Mouse (Mus musculus): ENCODE data around the gene G6pc3. TPM values are rescaled to one million over a fixed set of nuclear protein-coding genes. Genes with fewer than 3 reads are reported as not detected.

G6pc3 gene
- 52.2 and 57.6 TPM in 2 replicates for polyA plus RNA-seq (2012; rRNA removed)

DNA sequence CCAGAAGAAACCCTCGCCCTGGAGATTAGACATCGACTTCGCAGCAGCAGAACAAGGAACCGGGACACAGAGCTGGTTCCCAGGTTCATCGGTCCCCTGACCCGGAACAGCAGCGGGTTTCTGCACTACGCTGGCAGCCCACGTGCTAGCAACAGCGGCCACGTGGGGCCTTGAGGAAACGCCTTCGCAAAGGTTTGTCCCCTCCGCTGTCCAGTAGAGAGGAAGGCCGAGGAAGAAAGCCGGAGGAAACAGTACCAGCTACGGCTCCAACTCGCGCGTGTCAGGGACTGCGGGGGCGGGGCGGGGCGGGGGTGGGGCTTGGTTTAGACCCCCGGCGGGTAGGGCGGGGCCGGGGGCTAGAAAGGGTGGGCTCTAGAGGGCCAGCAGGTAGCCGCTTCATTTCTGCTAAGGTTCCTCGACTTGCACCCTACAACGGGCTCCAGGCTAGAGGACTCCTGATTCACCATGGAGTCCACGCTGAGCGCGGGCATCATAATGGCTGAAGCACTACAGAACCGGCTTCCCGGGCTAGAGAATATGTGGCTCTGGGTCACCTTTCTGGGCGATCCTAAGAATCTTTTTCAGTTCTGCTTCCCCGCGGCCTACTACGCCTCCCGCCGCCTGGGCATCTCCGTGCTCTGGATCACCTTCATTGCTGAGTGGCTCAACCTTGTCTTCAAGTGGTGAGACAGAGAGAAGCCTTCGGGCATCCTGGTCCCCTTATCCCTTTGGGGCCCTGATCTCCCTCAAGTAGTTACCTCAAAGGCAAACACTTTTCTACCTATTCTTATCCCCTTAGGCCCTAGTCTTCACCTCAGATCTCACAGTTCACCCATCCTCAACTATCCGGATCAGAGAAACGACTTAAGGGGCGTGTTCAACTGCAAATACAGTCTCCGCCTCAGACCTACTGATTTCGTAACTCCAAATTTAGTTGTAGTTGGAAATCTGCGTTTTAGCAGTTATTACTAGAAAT lies at the start of gene G6pc3:
Gene G6pc3 (plus strand): TSS at position 160 of the 976 bp plus-strand sequence.

DNA sequence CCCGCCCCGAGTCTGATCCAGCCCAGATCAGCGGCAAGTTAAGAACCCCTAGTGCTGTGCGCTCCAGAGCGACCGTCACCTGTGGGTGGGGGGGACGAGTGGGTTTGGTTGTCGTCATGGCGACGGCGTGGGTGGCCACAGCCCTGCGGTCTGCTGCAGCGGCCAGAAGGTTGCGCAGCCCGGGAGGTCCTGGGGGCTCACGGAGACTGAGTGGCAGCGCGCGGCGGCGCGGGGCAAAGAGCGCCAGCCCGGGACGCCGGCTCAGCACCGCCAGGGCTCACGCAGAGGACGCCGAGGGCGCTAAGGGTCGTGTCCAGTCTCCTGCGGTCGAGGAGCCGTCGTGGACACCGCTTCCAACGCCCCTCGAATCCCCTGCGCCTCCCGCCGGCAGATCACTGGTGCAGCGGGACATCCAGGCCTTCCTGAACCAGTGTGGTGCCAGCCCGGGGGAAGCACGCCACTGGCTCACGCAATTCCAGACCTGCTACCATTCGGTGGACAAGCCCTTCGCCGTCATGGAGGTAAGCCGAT lies 43.9 kb upstream of the G6pc3 start, which contains the start of gene Nags:
Gene Nags (plus strand): TSS at position 43 of the 531 bp plus-strand sequence.

DNA sequence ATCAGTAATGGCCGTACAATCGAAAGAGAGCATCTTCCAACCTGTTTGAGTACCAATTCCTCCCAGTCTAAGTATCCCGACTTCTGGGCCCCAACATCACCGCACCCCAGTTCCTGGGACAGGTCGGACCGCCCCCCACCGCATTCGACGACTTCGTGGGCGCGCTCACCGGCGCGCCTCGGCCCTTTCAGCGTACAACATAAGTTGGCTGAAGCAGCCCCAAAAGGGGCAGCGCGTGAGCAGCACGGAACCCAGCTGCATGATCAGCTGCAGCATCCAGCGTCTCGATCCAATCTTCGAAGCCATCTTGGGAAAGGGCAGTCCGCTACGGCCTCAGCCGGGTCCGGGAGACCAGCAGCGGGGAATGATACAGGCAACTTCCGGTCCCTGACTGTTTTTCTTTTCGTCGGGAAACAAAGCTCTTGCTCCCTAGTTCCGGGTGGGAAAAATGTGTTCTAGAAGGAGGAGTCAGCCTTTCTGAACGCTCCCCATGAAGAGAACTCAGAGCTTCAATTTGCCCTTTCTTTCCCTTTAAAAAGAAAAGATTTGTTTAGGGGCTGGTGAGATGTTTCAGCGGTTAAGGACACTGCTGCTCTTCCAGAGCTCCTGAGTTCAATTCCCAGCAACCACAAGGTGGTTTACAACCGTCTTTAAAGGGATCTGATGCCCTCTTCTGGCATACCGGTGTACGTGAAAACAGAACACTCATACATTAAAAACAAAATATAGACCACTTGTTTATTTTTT lies 33.2 kb upstream of the G6pc3 start, which contains the start of gene Tmem101:
Gene Tmem101 (minus strand): TSS at position 366 of the 747 bp plus-strand sequence.

DNA sequence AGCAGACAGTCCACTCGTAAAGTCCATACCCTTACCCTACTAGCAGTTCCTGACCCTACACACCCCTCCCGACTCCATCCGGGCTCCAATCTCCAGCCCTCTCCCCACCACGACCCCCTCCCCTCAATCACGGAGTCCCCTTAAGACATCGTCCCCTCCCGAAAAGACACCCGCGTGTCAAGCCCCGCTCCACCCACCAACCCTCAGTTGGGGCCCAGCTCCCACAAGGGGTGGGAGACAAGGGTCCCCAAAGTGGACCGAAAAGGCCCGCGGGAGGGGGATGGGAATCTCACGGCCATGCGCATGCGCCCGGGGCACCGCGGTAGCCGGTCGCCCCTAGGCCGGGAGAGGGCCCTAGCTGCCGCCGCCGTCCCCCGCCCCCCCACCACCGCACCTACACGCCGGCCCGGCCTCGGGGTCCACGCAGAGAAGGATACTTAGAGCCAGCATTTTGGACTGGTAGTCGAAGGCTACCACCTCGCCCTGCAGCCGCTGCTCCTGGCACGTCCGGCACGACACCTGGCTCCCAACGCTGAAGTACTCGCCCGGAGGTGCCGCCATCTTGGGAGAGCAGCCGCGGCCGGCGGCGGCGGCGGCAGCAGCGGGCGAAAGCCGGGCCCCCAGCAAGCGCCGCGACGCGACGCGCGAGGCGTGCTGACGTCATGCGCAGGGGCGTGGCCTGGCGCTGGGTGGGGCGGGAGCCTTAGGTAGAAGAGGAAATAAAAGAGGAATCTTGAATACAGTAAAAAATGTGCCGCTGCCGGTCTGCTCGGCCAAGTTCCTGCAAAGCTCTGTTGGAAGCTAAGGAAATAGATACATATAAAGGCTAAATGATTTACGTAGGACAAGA lies 4.5 kb upstream of the G6pc3 start, which contains the start of gene Lsm12:
Gene Lsm12 (minus strand): TSS at position 651 of the 850 bp plus-strand sequence.

DNA sequence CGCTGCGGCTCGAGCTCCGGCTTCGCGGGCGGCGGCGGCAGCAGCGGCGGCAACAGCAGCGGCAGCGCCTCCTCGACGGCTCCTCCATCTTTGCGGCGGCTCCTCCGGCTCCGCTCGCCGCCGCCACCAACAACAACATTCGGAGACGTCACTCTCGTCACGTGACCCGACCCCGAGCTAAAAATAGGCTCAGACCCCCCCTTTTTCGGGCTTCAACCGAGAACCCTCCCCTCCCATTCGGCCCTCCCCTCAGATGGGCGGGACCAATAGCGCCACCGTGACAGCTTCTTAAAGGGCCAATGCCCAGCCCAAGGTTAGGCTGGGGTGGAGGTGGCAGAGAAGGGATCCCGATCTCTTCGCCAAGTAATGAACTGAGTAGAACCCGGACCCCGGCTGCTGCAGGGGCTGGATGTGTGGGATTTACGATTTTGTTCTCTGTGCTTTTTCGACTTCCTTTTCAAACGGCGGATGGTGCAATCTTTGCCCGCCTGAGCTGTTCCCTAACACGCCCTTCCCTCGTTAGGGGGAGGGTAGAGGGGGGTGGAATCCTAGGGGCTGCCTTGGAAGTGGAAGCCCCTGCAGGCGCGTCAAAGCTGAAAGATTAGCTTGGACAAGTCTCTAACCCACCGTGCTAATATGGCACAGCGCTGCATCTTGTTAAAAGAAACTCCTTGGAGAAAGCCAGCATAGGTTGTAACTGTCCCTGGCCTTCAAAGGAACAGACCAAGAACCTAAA lies 40.8 kb downstream of the G6pc3 start, which contains the start of gene Hdac5:
Gene Hdac5 (minus strand): TSS at position 161 of the 736 bp plus-strand sequence.

Other genes with a start within 250 kb of the G6pc3 start
- 0.06 and 0.12 TPM in 2 replicates for gene Sost, start 222.6 kb upstream of the G6pc3 start, polyA plus RNA-seq (2012; rRNA removed)
- not detected in 2 replicates for gene Cfap97d1, start 205.3 kb upstream of the G6pc3 start, polyA plus RNA-seq (2012; rRNA removed)
- 33.1 and 37.3 TPM in 2 replicates for gene Dusp3, start 202.6 kb upstream of the G6pc3 start, polyA plus RNA-seq (2012; rRNA removed)
- 2.5 and 2.7 TPM in 2 replicates for gene Mpp3, start 161.2 kb upstream of the G6pc3 start, polyA plus RNA-seq (2012; rRNA removed)
- 8.6 and 13.4 TPM in 2 replicates for gene Cd300lg, start 148.1 kb upstream of the G6pc3 start, polyA plus RNA-seq (2012; rRNA removed)
- 5.3 and 5.5 TPM in 2 replicates for gene Mpp2, start 101.1 kb upstream of the G6pc3 start, polyA plus RNA-seq (2012; rRNA removed)
- gene Ppy, start 88.3 kb upstream of the G6pc3 start, polyA plus RNA-seq (2012; rRNA removed) = 1.8 and 2.7 TPM in 2 replicates
- 111 and 118 TPM in 2 replicates for gene Pyy, start 81.8 kb upstream of the G6pc3 start, polyA plus RNA-seq (2012; rRNA removed)
- 0.04 and 0.10 TPM in 2 replicates for gene Nags, start 44.1 kb upstream of the G6pc3 start, polyA plus RNA-seq (2012; rRNA removed)
- 10.9 and 13.8 TPM in 2 replicates for gene Tmem101, start 33.2 kb upstream of the G6pc3 start, polyA plus RNA-seq (2012; rRNA removed)
- gene Lsm12, start 4.3 kb upstream of the G6pc3 start, polyA plus RNA-seq (2012; rRNA removed) = 13.8 and 14.1 TPM in 2 replicates
- 70.4 and 80.7 TPM in 2 replicates for gene Hdac5, start 40.5 kb downstream of the G6pc3 start, polyA plus RNA-seq (2012; rRNA removed)
- 1.4 and 2.3 TPM in 2 replicates for gene BC030867, start 59.3 kb downstream of the G6pc3 start, polyA plus RNA-seq (2012; rRNA removed)
- gene Asb16, start 79.1 kb downstream of the G6pc3 start, polyA plus RNA-seq (2012; rRNA removed) = 0.96 and 1.2 TPM in 2 replicates
- gene Tmub2, start 95.3 kb downstream of the G6pc3 start, polyA plus RNA-seq (2012; rRNA removed) = 20.3 and 22.6 TPM in 2 replicates
- 19.6 and 21.3 TPM in 2 replicates for gene Atxn7l3, start 107.0 kb downstream of the G6pc3 start, polyA plus RNA-seq (2012; rRNA removed)
- 9.5 and 10.8 TPM in 2 replicates for gene Ubtf, start 130.1 kb downstream of the G6pc3 start, polyA plus RNA-seq (2012; rRNA removed)
- 0.03 TPM in 1 of 2 replicates, not detected in the other for gene Slc4a1, start 176.6 kb downstream of the G6pc3 start, polyA plus RNA-seq (2012; rRNA removed)
- gene Rundc3a, start 203.8 kb downstream of the G6pc3 start, polyA plus RNA-seq (2012; rRNA removed) = 4.0 and 6.2 TPM in 2 replicates
- gene Slc25a39, start 218.3 kb downstream of the G6pc3 start, polyA plus RNA-seq (2012; rRNA removed) = 308 and 460 TPM in 2 replicates
- 97.0 and 100.0 TPM in 2 replicates for gene Grn, start 240.7 kb downstream of the G6pc3 start, polyA plus RNA-seq (2012; rRNA removed)